ENCODE assay signal across 16 mouse cellular contexts in the genomic region with DNA sequence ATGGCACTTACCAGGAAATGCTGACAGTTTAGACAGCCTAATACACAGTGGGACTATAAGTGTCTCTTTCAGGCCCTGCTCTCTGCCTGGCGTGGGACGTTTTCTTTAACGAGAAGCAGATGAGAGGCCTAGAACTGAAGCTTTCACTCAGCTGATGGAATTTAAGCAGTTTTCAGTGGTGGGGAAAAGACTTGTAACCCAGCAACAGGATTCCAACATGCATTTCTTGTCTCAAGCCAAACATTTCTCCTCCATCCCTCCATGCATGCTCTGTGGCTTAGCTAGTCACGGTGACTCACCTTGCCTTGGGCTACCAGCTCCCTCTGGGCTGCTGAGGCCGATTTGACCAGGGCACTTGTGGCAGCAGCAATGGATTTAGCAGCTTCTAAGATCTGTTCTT.
DNase-seq lines count a peak whose midpoint lies in the region; ATAC-seq and TF ChIP-seq lines count a peak whose summit lies in the region.
"Had no signal": no experiment of that assay in that cellular context is flagged by ENCODE, and none has a peak within 500 bp of the region (broad histone marks: within the 10 kb centered on the region; RNA-seq: fewer than 3 reads in every experiment).

No protein-coding gene starts in this region.

- TF ChIP-seq POLR2A in brain, embryonic 14.5 days (IDR thresholded peaks at IDR 0.05; ENCODE audit: borderline replicate concordance, extremely low read depth, insufficient read depth, insufficient read length, poor library complexity, severe bottlenecking): no peak
- no peak for TF ChIP-seq POLR2A in limb, embryonic 14.5 days (IDR thresholded peaks at IDR 0.05; ENCODE audit: borderline replicate concordance, extremely low read depth, insufficient read depth, insufficient read length)

- 40% methylated on average over 5 of the region's 5 CpGs for WGBS in embryonic facial prominence, embryonic 15.5 days
- 15% methylated on average over 5 of the region's 5 CpGs for WGBS in limb, embryonic 14.5 days
- WGBS in midbrain, embryonic 11.5 days: 80% methylated on average over 5 of the region's 5 CpGs

- H3K27me3 ChIP-seq in embryonic facial prominence, embryonic 15.5 days: no peaks in the 10 kb centered on the region
- H3K27me3 ChIP-seq in limb, embryonic 14.5 days (ENCODE audit: control insufficient read depth, insufficient read depth, low read length): no peaks in the 10 kb centered on the region
- no peaks in the 10 kb centered on the region for H3K27me3 ChIP-seq in midbrain, embryonic 11.5 days (ENCODE audit: control insufficient read depth, insufficient read depth, low read length)
- H3K27me3 ChIP-seq: forebrain, embryonic 15.5 days; midbrain, embryonic 15.5 days had no signal

- peaks cover 22% of the 10 kb centered on the region for H3K4me1 ChIP-seq in embryonic facial prominence, embryonic 15.5 days
- H3K4me1 ChIP-seq in limb, embryonic 14.5 days (ENCODE audit: control insufficient read depth, insufficient read depth, low read length): peaks cover 12% of the 10 kb centered on the region; the same call in 1 of the 2 replicates
- no peaks in the 10 kb centered on the region for H3K4me1 ChIP-seq in midbrain, embryonic 11.5 days (ENCODE audit: control insufficient read depth, insufficient read depth, low read length)
- H3K4me1 ChIP-seq: forebrain, embryonic 15.5 days; midbrain, embryonic 15.5 days had no signal

- no peaks in the 10 kb centered on the region for H3K9me3 ChIP-seq in embryonic facial prominence, embryonic 15.5 days (replicated peaks)
- no peaks in the 10 kb centered on the region for H3K9me3 ChIP-seq in limb, embryonic 14.5 days (ENCODE audit: control insufficient read depth, low read length)
- no peaks in the 10 kb centered on the region for H3K9me3 ChIP-seq in midbrain, embryonic 11.5 days (ENCODE audit: control insufficient read depth, low read length)
- H3K9me3 ChIP-seq: forebrain, embryonic 15.5 days; midbrain, embryonic 15.5 days had no signal

- TF ChIP-seq CTCF in brain, embryonic 14.5 days (IDR thresholded peaks at IDR 0.05; ENCODE audit: borderline replicate concordance, extremely low read depth, insufficient read depth, insufficient read length): no peak

- peak; percentile 68 for ATAC-seq in embryonic facial prominence, embryonic 15.5 days (ENCODE audit: insufficient number of reproducible peaks, low FRiP score, low TSS enrichment, low read depth)
- peak; percentile 83 for ATAC-seq in limb, embryonic 14.5 days (ENCODE audit: low FRiP score, low read depth)
- ATAC-seq in midbrain, embryonic 11.5 days (ENCODE audit: low FRiP score): no peak
- ATAC-seq: forebrain, embryonic 15.5 days; midbrain, embryonic 15.5 days had no signal

- peaks cover 10% of the 10 kb centered on the region for H3K36me3 ChIP-seq in embryonic facial prominence, embryonic 15.5 days
- 0 out of 2 replicates have a peak, but pooled peaks cover 7% of the 10 kb centered on the region for H3K36me3 ChIP-seq in limb, embryonic 14.5 days (ENCODE audit: control insufficient read depth, insufficient read depth, low read length)
- H3K36me3 ChIP-seq in midbrain, embryonic 11.5 days (ENCODE audit: control insufficient read depth, insufficient read depth, low read length): no peaks in the 10 kb centered on the region
- H3K36me3 ChIP-seq: midbrain, embryonic 15.5 days had no signal

- peak; percentile 50 for DNase-seq in embryo, embryonic 10 days (ENCODE audit: low spot score)
- DNase-seq in embryo, embryonic 9.5 days (ENCODE audit: extremely low spot score): no peak
- peak; percentile 6 for DNase-seq in brain, embryonic 14.5 days (ENCODE audit: low read depth)
- peak; percentile 78 for DNase-seq in limb, embryonic 14.5 days (ENCODE audit: low spot score)
- DNase-seq in lung, postnatal 25 days (ENCODE audit: low spot score): no peak
- no peak for DNase-seq in midbrain, embryonic 11.5 days (ENCODE audit: low spot score, missing footprints)
- DNase-seq in adrenal gland, adult 2 months: no peak
- DNase-seq: cerebellum, adult 2 months; heart, adult 2 months; heart, postnatal 14 days; liver; lung, adult 18-20 months; right cerebral cortex, postnatal 25 days had no signal

- H3K27ac ChIP-seq in embryonic facial prominence, embryonic 15.5 days (replicated peaks): peak overlapping the region; percentile 93
- peak overlapping the region; percentile 78 for H3K27ac ChIP-seq in limb, embryonic 14.5 days (replicated peaks; ENCODE audit: low read depth, low read length)
- no peak overlapping the region for H3K27ac ChIP-seq in midbrain, embryonic 11.5 days (ENCODE audit: low read depth, low read length)
- H3K27ac ChIP-seq: forebrain, embryonic 15.5 days; heart, adult 2 months; midbrain, embryonic 15.5 days had no signal

- no peak overlapping the region for H3K4me2 ChIP-seq in embryonic facial prominence, embryonic 15.5 days (replicated peaks)
- H3K4me2 ChIP-seq in limb, embryonic 14.5 days (replicated peaks; ENCODE audit: low read depth, low read length, severe bottlenecking): no peak overlapping the region
- no peak overlapping the region for H3K4me2 ChIP-seq in midbrain, embryonic 11.5 days
- H3K4me2 ChIP-seq: forebrain, embryonic 15.5 days; midbrain, embryonic 15.5 days had no signal

- H3K4me3 ChIP-seq in embryonic facial prominence, embryonic 15.5 days (replicated peaks): no peak overlapping the region
- H3K4me3 ChIP-seq in limb, embryonic 14.5 days (replicated peaks; ENCODE audit: low read length): no peak overlapping the region
- no peak overlapping the region for H3K4me3 ChIP-seq in midbrain, embryonic 11.5 days (ENCODE audit: low read depth, low read length)
- H3K4me3 ChIP-seq: forebrain, embryonic 15.5 days; heart, adult 2 months; midbrain, embryonic 15.5 days had no signal

- H3K9ac ChIP-seq in embryonic facial prominence, embryonic 15.5 days: no peak overlapping the region
- H3K9ac ChIP-seq in limb, embryonic 14.5 days (ENCODE audit: low read depth, low read length, severe bottlenecking): no peak overlapping the region
- no peak overlapping the region for H3K9ac ChIP-seq in midbrain, embryonic 11.5 days (ENCODE audit: low read length)
- H3K9ac ChIP-seq: forebrain, embryonic 15.5 days; midbrain, embryonic 15.5 days had no signal

Comparison
In these comparisons a context has a peak if more than half of its experiments do, and no peak if none do; other contexts are left out.
1. DNase-seq: peak in embryo, embryonic 10 days (single experiment), brain, embryonic 14.5 days (single experiment) and limb, embryonic 14.5 days (single experiment); none in embryo, embryonic 9.5 days (single experiment), lung, postnatal 25 days (single experiment), midbrain, embryonic 11.5 days (single experiment) and adrenal gland, adult 2 months (single experiment).